Mouse (Mus musculus) embryo, embryonic 10.5 days (tissue): Measurements from ENCODE around the gene Lrrc1.

Experiments used
- DNase-seq: peaks from one replicate; pipeline ENCODE4 v3.0.0-alpha.2; 2015; ENCODE audit warnings: low spot score

Lrrc1 gene

DNA sequence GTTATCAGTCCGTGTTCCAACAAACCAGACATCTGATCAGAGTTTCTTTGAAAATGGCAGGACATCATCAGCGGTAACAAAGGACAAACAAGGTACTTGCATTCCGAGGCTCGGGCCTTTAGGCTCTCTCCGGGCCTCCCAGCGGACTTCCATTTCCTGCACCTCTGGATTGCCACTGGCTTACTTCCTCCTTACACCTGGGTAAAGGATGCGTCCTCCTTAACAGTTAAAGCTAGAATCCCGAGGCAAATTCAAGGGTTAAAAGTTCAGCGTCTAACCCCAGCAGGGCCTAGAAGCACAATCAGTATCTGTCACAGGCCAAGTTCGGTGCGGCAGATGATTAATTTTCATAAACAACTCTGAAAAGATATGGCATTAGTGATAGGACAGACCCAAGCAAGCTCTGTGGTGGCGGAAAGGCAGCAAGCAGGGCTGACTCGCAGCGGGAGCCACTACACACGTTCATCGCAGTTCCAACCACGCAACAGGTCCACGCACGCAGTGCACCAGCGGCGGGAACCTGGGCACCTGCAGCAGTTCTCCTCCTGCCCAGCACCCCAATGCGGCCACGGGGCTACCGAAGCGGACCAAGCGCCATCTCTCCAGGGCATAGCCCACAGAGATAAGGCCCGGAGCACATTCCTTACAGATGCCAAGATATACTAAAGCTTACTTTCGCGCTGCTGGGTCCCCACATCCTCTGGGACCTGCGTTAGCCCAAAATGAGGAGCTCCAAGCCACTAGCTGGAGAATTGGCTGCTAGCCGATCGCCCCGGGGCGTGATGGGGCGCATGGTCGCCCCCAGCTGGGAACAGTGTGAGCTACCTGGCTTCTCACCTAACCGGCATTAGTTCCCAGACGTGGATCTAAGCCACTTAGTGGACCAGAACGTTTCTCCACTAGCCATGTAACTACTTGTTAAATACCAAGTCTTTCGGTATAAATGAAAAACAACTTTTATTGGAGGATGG is 1.0 kb downstream of the Lrrc1 start:
- DNase-seq = peak; percentile 63

DNA sequence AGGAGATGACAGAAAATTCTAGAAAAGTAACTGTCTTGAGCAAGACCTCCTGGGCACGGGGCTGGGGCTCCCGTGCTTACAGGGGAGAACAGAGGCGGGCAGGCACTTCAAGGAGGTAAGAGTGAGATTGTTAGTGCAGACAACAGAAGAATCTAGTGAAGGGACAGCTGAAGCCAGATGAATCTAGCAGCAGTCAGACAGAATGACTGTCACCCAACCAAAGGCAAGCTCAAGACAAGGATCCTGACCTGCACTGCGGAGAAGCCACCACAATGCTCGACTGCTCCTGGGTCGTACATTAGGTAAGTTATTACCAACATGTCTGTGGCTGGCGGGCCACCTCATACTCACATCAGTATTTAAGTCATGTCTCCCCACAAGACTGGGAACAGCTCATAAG is 3.1 kb downstream of the Lrrc1 start:
- DNase-seq = no peak

DNA sequence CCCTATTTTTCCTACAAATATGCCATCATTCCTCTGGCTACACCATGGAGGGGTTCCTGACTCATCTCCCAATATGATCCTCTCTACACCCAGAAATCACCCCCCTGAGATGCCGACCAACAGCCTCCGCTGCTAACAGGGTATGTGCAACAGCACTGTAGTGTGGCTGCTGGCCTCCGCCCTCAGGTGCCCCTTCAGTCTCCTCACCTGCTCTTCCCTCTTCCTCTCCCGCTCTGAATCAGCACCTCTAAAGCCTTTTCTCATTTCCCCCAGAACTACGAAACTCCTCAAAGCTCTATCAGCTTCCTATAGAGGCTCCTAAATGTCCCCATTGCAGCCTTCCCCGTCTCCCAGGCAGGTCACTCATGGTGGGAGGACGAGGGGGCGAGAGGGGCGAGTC is 5.4 kb downstream of the Lrrc1 start:
- no peak for DNase-seq

DNA sequence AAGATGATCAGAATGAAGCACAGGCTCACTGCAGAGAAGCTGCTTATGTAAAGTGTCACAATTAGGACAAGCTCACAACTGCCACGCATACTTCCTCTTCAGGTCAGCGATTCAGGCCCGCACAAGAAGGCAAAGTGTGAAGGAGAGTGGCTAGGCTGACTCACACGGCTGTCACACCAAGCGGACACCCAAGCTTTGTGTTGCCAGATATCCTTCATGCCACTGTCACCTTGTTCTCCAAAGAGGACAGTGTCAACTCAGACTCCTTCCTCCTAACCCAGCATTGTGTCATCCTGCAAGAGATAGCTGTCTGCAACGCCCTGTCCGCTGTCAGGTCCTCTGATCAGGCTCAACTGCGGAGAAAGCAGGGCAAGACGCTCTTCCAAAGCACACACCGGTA is 7.3 kb downstream of the Lrrc1 start:
- DNase-seq = no peak

DNA sequence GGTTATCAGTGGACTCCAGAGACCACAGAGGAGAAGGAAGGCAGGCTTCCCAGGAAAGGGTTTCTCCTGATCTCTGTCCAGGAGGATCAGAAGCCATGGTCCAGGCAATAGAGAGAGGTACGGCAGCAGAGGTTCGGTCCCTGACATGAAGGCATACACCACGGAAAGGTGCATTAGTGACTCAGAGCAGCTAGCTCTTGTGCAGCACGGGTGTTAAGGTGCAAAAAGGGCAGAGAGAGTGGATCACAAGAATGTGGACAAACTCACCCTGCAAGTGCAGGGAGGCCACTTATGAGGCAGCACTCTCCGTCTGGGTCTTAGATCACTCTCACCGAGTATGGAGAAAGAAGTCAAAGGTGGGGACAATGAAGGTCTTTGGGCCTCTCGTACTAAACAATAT is 7.8 kb downstream of the Lrrc1 start:
- no peak for DNase-seq

DNA sequence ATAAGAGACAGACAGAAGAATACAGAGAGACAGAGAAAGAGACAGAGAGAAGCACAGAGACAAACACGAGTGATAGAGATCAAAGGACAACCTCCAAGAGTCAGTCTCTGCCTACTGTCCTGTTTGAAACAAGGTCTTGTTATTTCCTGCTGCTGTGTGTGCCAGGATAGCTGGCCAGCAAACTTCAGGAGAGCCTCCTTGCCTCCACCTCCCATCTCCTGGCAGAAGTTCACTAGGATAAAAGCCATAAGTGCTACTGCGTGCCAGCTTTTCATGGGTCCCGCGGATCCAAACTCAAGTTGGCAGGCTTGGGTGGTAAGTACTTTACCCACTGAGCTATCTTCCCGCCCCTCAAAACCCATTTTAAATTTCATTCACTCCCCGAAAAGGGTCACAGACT is 8.4 kb downstream of the Lrrc1 start:
- no peak for DNase-seq

DNA sequence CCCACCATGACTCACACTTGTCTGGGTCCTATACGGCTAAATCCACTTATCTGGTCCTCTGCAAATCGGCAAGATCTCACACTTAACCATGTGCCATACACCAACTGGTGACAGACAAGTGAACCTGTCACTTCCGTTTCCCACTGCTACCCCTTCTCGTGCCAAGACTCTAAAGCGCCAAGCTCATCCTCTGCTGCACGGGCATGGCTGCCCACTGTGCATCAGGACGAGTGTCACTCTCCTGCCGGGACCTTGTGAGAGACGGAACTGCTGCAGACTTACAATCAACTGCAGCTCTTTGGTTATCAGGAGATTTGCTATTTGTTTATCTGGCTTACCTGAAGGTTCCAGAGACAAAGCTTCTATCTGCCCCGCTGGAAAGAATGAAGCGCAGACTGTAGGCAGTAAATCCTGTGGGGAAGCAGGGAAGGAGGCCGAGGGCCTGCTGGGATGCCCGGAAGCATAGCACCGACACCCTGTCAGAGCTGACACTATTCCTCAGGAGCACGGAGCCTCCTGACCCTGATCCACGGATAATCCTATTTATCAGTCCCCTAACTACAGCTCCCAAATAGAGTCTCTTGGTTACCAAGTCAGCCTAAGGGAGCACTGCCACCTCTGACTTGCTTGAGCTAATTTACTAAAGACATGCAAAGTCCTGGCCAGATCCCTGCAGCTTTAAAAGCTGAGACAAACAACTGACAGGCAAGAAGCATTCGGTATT is 9.5 kb downstream of the Lrrc1 start:
- peak; percentile 17 for DNase-seq

DNA sequence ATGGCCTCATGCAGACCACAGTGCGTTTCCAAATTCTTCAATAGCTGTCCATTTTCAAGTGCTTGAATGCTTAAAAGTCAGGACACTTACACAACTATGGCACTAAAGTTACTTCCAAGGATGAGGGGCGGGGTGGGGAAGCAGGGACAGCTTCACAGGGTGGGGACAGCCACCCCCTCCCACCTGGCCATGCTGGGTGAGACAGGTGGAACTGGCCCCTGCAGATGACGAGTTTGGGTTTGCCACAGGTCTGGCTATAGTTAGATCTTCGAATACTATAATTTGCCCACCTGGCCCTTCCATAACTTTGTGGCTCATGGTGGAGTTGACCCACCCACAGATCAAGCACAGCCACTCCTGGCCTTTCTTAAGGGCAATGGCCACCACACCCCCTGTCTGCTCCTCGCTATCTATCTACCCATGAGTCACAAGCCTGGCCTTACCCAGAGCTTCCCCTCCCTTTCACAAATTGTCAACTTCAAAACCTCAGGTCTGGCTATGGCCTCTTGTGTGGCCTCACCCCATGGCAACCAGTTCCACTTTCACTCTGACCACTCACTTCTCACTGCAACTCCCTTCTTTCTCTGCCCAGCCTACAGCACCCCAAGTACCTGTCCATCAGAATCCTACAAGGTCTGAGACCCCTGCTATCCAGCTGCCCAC is 16.2 kb downstream of the Lrrc1 start:
- no peak for DNase-seq

DNA sequence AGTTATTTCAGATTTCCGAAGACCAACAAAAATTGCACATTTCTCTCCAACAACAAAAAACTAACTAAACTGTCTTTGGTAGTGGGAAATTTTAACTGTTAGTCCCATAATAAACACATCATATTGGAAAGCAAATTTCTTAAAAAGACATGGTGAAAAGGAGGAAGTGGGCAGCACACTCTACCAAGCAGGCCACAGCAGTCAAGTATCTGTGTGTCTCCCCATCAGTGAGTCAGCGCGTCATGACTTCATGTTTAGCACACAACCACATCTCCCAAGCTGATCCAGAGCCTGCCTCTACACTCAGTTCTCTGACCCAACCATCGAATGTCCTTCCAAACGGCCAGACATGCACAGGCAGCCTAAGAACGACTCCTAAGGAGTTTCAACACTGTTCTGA is 17.5 kb downstream of the Lrrc1 start:
- no peak for DNase-seq

DNA sequence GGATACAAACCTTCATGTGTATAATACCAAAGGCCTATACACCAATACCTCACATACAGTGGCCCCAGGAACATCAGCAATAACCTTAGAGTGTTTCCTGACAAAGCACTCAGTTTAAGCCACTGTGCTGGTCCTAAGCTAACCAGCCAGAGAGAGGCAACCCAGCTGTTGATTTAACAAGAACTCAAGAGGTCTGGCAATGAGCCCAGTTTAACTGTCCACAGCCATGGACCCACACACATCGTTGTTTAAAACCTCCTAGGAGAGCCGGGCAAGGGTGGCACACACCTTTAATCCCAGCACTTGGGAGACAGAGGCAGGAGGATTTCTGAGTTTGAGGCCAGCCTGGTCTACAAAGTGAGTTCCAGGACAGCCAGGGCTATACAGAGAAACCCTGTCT is 18.0 kb downstream of the Lrrc1 start:
- DNase-seq = no peak

DNA sequence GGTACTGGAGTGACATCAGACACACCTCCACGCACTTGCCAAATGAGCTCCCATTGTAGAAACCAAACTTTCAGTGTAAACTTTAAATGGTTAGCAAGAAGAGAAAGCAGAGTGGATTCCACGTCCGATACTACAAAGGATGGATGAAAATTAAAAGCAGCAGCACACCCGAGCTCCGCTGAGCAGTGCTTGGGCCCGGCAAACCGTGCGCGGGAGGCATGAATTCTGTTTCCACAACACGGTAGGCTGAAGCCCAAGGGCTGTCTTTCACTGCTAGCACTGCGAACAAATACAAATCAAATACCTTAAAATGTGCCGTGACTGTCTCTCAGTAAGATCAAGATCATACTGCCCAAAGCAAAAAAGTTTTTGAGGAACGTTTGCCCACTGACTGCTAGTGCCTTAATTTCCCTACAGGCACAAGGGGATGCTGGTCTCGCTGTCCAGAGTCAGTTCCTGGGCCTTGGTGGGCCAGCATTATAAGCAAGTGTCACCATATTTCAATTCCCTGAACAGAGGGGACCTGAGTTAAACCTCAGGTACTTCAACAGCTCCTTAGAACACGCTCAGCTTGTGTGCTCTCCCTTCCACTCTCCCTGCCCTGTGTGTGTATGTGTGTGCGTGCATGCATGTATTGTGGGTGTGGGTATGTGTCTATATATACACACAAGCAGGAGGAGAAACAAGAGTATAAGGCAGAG is 18.9 kb downstream of the Lrrc1 start:
- no peak for DNase-seq

DNA sequence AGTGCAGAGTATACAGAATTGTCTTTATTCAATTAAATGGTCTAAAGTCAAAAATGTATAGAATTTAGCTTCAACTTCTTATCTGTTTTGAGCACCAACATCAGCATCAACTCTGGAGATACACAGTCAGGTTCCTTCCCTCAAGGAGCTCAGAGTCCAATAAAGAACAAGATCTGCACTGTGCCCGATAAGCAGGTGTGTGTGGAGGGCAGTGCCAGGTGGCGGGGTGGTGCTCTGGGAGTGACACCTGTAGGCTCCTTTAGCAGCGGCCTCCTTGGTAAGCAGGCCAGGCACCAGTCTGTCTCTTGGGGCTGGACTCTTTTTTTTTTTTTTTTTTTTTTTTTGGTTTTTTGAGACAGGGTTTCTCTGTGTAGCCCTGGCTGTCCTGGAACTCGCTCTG is 20.9 kb downstream of the Lrrc1 start:
- DNase-seq = no peak

DNA sequence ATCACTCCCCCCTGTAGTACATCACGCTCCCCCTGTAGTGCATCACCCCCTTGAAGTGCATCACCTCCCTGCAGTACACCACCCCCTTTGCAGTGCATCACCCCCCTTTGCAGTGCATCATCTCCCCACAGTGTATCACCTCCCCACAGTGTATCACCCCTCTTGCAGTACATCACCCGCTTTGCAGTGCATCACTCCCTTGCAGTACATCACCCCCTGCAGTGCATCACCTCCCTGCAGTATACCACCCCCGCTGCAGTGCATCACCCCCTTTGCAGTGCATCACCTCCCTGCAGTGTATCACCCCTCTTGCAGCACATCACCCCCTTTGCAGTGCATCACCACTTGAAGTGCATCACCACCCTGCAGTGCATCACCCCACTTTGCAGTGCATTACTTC is 22.2 kb downstream of the Lrrc1 start:
- DNase-seq = no peak

DNA sequence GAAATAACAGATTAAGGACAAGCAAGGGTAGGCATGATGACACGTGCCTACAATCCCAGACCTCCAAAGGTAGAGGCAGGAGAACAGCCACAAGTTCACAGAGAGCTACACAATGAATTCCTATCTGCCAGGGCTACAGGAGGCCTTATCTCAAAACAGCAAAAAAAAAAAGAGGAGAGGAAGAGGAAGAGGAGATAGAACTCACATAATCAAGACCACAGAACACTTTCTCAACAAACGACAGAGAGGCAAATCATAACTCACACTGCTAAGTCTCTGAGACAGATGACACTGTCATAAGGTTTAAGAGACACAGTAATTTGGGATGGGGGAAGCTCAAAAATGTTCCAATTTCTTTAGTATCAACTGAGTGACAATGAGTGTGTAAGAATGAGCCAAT is 25.5 kb downstream of the Lrrc1 start:
- no peak for DNase-seq

DNA sequence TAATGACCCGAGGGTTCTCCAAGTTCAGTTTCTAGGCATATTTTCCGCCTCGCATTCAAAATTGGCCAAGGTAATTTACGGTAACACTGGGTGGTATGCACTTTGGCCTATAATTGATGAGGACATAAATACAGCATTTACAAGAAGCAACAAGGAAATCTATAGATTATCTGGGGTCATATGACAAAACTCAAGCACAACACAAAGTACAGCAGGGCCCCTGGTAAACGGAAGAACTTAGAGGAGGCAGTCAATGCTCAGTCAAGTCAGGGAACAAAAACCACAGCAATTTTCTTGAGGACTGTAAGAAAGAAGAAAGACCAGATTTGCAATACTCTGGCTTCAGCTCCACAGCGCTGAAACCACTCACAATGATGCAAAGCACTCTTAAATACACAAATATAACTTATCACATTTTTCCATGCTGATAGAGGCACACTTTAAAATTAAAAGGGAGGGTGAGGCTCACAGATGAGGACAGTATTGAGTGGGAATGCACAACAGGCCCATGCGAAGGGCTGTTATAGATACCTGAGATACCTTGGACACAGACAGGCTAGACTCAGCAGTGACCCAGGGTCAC is 27.8 kb downstream of the Lrrc1 start:
- no peak for DNase-seq

DNA sequence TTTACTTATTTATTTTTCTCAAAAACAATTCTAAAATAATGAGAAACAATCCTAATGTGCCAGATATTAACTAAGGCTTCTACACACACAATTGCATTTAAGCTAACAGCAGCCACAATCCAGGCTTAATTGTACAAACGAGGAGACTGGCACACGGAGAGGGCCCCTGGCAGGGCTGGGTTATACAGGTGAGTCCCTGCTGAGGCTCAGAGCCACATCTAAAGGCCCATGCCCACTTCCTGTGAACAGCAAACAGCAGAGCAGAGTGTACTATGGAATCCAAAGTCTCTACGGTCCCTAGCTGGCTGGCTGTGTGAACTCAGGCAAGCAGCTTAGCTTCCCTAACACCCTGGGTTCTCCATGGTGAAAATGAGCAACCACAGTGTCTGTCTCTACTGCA is 30.8 kb downstream of the Lrrc1 start:
- DNase-seq = no peak

DNA sequence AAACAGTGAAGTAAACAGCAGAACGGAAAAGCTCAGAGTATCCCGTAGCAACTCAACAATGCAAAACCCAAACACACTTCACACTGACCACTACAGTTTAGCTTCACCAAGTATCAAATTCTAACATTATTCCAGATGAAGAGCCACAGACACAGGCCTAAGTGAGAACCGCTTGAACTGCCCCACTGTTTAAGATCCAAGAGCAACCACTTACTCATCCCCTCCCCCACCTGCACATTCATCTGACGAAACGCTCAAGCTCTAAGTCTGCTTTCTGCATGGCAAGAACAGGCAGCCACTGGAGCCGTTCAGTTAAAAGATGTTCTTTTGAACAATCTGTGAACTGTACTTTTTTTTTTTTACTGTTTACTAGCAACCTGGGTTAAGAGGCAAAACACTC is 32.5 kb downstream of the Lrrc1 start:
- peak; percentile 62 for DNase-seq

DNA sequence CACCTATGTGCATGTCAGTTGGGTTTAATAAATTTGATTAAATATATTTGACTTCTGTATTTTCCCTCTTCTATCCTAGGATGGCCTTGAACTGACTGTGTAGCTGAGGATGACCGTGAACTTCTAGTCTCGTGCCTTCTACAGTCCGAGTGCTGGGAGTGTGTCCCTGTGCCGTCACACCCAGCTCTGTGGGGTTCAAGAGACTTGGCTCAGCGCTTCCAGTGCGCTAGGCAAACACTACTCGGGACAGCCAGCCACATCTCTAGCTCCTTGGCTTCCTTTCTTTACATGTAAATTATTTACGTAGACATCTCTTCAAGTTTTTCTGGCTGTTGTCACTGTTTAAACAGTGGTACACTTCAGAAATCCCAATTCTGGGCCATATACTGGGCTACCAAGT is 34.1 kb downstream of the Lrrc1 start:
- no peak for DNase-seq

DNA sequence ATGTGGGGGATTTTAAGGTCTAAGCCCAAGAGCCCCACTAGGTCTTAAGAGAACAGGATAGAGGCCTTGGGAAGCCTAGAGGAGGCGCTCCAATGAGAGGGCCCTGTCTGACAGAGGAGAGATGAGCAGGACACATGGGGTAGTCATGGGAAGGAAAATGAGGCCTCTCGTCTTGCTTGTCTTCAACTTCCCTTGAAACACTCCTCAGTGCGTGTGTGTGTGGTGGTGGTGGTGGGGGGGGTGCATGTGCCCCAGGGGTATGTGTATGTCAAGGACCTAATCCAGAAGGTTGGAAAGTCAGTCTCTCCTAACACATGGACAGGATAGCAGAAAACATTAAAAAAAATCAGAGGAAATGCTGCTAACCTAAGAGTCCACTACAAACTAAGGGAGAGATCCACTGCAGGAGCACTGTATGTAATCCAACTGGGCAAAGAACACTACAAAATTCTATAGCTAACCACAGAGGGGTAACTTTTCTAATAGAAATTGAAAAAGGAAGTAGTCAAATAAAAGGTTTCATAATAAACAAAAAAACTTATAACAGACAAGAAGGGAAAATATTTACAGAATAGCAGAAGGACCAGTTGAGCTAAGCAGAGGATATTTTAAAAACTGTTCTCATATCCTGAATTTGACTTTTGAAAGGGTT is 36.8 kb downstream of the Lrrc1 start:
- no peak for DNase-seq

DNA sequence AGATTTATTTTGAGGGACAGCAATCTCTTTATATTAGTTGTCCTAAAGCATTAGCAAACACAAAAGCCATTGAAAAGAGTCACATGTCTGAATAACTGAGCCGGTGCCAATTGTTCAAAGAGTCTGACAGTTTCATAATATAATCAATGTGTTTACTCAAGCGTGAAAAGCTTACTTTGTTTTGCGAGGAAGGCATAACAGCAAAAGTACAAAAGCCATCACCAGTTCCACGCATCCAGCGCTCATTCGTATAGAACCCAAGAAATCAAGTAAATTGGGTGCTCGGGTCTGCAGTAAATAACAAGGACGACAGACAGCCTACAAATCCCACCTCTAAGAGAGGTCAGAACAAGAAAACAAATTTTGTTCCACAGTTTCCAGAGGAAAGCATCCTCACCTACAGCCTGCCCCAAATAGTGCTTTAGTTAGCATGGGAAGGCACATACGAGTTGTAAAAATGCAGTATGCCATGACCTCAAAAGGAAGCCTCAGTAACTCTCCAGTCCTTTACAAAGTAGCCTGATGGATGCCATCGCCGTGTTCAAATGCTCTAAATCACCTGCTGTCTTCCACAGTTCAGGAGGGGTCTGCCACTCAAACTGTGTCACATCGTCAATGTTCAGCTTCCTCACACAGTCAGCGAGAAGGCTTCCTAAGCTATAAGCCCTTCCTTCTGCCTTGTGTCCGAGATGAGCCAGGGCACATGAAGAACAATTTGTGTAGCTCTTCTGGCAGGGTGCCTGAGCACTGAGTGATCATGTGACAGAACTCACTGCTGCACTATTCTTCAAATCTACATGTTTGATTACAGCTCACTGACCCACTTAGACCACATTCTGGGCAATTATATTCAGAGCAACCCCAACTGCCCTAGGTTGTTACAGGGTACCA is 41.9 kb downstream of the Lrrc1 start:
- DNase-seq = peak; percentile 78
